Mouse (Mus musculus): ENCODE results near the gene Rpl22l1.
"Not testable (repeated sequence)": the region's sequence is repeated elsewhere in the genome, so short reads cannot be mapped to it uniquely, and the experiment has no call there.

Rpl22l1 gene

GRCm38 (mm10) chr3:28836796-28837371 is 31.6 kb downstream of the Rpl22l1 start:
- no peak for DNase-seq (ENCODE audit: low spot score in 2 of 2)

GRCm38 (mm10) chr3:28841886-28842649 is 36.8 kb downstream of the Rpl22l1 start:
- DNase-seq (ENCODE audit: low spot score in 2 of 2) = no peak

- no peak for DNase-seq (ENCODE audit: low spot score in 2 of 2)
Measured at GRCm38 (mm10) chr3:28843231-28843630, 38.0 kb downstream of the Rpl22l1 start.

GRCm38 (mm10) chr3:28847115-28847514 is 41.9 kb downstream of the Rpl22l1 start:
- DNase-seq (ENCODE audit: low spot score in 2 of 2) = no peak

- DNase-seq (ENCODE audit: low spot score in 2 of 2) = not testable (repeated sequence)
Measured at GRCm38 (mm10) chr3:28852174-28852573, 46.9 kb downstream of the Rpl22l1 start.

All from urinary bladder, postnatal 4 days (tissue).